Mouse (Mus musculus): ENCODE measurements around the gene Spg11. TPM values are rescaled to one million over a fixed set of nuclear protein-coding genes. Genes with fewer than 3 reads are reported as not detected.
A peak's percentile ranks its signal among the peaks of the same experiment; 100 is the strongest.
"Not testable (repeated sequence)": the region's sequence is repeated elsewhere in the genome, so short reads cannot be mapped to it uniquely, and the experiment has no call there.

The Spg11 gene
- polyA plus RNA-seq, 1 experiment = 5.8 TPM

DNA sequence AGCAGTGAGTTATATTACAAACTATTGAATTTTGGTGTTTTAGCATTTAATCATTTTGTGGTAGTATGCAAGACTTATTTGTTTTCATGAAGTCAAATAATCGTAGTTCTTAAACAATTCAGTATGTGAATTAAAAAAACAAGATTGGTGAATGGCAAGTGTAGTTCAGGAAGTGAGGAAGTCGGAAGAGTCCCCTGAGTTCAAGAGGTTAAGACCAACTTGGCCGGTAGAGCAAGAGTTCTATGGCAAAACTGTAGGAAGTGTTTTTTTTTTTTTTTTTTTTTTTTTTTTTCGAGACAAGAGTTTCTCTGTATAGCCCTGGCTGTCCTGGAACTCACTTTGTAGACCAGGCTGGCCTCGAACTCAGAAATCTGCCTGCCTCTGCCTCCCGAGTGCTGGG lies 86.2 kb downstream of the Spg11 start:
- Histone ChIP-seq H3K4me2 (ENCODE audit: low read depth) (no peak overlapping the region), H3K79me2 (ENCODE audit: control insufficient read depth, insufficient read depth) (peaks cover 73% of the 10 kb centered on the region), H3K36me3 (ENCODE audit: control insufficient read depth, insufficient read depth) (peaks cover 27% of the 10 kb centered on the region), H3ac (ENCODE audit: control insufficient read depth, insufficient read length) (no peak overlapping the region), H3K27me3 (ENCODE audit: control insufficient read depth, insufficient read depth, insufficient read length) (no peaks in the 10 kb centered on the region), H3K4me3 (no peak overlapping the region)
- TF ChIP-seq TCF3 (IDR thresholded peaks at IDR 0.05; ENCODE audit: insufficient read length, low read depth) (no peak), REST (IDR thresholded peaks at IDR 0.05; ENCODE audit: insufficient read depth, insufficient read length) (no peak), TCF12 (IDR thresholded peaks at IDR 0.05; ENCODE audit: insufficient read depth, poor library complexity, severe bottlenecking) (no peak), MYOD1 (IDR thresholded peaks at IDR 0.05; ENCODE audit: control insufficient read depth in 1 of 3, insufficient read length in 2 of 3, low read depth in 2 of 3) (no peak), POLR2A (IDR thresholded peaks at IDR 0.05; ENCODE audit: insufficient read length, low read depth) (no peak), MYOG (IDR thresholded peaks at IDR 0.05; ENCODE audit: control insufficient read depth in 1 of 3, insufficient read depth in 1 of 3, insufficient read length in 2 of 3, low read depth in 2 of 3) (no peak), POLR2AphosphoS2 (IDR thresholded peaks at IDR 0.05; ENCODE audit: insufficient read length, low read depth) (no peak), SRF (IDR thresholded peaks at IDR 0.05; ENCODE audit: control insufficient read depth, insufficient read length, low read depth) (no peak), MAX (IDR thresholded peaks at IDR 0.05; ENCODE audit: low read depth) (no peak), E2F4 (IDR thresholded peaks at IDR 0.05; ENCODE audit: insufficient read depth) (no peak), CEBPB (IDR thresholded peaks at IDR 0.05; ENCODE audit: insufficient read depth, poor library complexity, severe bottlenecking) (no peak), USF1 (IDR thresholded peaks at IDR 0.05; ENCODE audit: low read depth) (no peak)

DNA sequence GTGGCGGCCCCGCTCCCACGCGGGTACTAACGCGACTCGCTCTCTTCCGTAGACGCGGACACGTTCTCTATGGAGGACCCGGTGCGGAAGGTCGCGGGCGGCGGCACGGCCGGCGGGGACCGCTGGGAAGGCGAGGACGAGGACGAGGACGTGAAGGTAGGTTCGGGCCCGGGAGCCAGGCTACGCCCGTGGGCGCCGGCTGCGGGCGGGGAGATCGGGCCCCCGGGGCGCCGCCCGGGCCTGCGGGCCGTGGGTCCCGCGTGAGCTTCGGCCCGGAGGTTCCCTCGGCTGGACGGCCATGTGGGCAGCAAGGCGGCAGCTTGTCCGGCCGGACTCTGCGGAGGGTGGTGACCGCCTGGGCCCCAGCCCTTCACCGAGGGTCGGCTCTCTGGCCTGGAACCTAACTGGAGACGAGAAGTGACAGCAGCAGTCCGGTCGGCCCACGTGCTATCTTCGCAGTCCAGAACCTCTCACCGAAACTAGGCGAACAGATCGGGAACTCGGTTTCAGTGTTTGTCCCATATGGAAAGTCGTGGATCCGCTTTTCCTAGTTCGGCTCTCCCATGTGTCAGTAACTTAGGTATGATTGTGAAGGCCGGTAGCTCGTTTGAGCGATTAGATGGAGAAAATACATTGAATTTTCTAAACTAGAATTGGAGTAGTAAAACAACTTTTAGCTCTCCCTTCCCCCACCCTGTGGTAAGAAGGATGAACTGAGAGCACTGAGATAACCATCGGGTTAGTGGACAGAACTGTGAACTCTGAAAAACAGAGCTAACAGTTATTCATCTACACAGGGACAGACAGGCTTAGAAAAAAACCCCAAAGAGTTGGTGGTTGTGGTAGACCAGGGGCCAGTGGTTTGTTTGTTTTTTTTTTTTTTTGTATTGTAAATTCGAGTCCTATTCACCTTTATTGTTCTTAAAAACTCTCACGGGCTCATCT lies 89.2 kb downstream of the Spg11 start:
- H3K79me2 ChIP-seq (ENCODE audit: control insufficient read depth, insufficient read depth) = peaks cover 44% of the 10 kb centered on the region
- peaks cover 17% of the 10 kb centered on the region for H3K36me3 ChIP-seq (ENCODE audit: control insufficient read depth, insufficient read depth)
- H3ac ChIP-seq (ENCODE audit: control insufficient read depth, insufficient read length) = peak overlapping the region; percentile 82
- H3K4me3 ChIP-seq = peak overlapping the region; percentile 56
- H3K27me3 ChIP-seq (ENCODE audit: control insufficient read depth, insufficient read depth, insufficient read length) = no peaks in the 10 kb centered on the region
- H3K4me2 ChIP-seq (ENCODE audit: low read depth) = peak overlapping the region; percentile 65
- TF ChIP-seq REST (IDR thresholded peaks at IDR 0.05; ENCODE audit: insufficient read depth, insufficient read length) (no peak), E2F4 (IDR thresholded peaks at IDR 0.05; ENCODE audit: insufficient read depth) (no peak), POLR2A (IDR thresholded peaks at IDR 0.05; ENCODE audit: insufficient read length, low read depth) (no peak), POLR2AphosphoS2 (IDR thresholded peaks at IDR 0.05; ENCODE audit: insufficient read length, low read depth) (no peak), MYOD1 (IDR thresholded peaks at IDR 0.05; ENCODE audit: control insufficient read depth in 1 of 3, insufficient read length in 2 of 3, low read depth in 2 of 3) (no peak), CEBPB (IDR thresholded peaks at IDR 0.05; ENCODE audit: insufficient read depth, poor library complexity, severe bottlenecking) (no peak), USF1 (IDR thresholded peaks at IDR 0.05; ENCODE audit: low read depth) (no peak), TCF3 (IDR thresholded peaks at IDR 0.05; ENCODE audit: insufficient read length, low read depth) (no peak), SRF (IDR thresholded peaks at IDR 0.05; ENCODE audit: control insufficient read depth, insufficient read length, low read depth) (no peak), TCF12 (IDR thresholded peaks at IDR 0.05; ENCODE audit: insufficient read depth, poor library complexity, severe bottlenecking) (no peak), MYOG (IDR thresholded peaks at IDR 0.05; ENCODE audit: control insufficient read depth in 1 of 3, insufficient read depth in 1 of 3, insufficient read length in 2 of 3, low read depth in 2 of 3) (no peak), MAX (IDR thresholded peaks at IDR 0.05; ENCODE audit: low read depth) (no peak)

DNA sequence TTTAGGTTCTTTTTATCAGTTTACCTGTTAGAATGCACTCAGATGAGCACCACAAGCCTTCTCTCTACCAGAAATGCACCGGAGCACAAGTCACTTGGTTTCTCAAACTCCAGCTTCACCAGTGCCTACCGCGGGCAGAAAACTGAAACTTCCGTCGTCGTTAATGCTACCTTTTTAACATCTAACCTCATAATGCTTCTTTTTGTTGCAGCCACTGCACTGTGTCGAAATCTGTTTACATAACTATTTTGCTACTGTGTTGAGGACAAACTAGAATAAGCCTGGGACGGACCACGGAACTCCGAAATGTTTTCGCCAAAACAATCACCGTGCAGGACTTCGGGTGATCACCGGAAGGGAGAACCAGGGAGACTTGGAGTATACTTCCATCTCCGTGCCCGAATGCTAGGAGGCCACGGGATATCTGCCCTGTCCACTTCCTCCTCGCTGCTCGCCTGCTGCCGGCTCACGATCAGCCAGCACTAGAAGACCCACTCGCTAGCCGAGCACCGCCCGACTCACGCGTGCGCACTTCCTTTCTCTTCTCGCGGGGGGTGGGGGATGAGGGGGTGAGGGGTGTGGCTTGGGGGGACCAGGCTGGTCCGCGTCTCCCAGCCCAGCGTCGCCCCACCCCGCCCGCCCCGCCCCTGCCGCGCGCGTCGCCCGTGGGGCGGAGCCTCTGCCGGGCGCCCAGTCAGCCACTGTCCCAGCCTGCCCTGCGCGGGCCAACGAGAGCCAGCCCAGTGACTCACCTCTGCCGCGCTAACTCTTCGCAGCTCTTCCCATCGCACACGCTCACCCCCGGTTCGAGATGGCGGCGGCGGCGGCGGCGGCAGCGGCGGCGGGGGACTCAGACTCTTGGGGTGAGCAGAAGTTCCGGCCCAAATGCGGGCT lies 90.1 kb downstream of the Spg11 start, which contains the start of gene Eif3j1:
TSS of gene Eif3j1 (plus strand) at position 685 of the 894 bp plus-strand sequence.
- peak within 1 kb of the TSS; percentile 82 for H3ac ChIP-seq (ENCODE audit: control insufficient read depth, insufficient read length)
- peak; percentile 15 for TF ChIP-seq REST (IDR thresholded peaks at IDR 0.05; ENCODE audit: insufficient read depth, insufficient read length)
- no peak for TF ChIP-seq CEBPB (IDR thresholded peaks at IDR 0.05; ENCODE audit: insufficient read depth, poor library complexity, severe bottlenecking)
- TF ChIP-seq POLR2AphosphoS2 (IDR thresholded peaks at IDR 0.05; ENCODE audit: insufficient read length, low read depth) = peak; percentile 99
- TF ChIP-seq POLR2A (IDR thresholded peaks at IDR 0.05; ENCODE audit: insufficient read length, low read depth) = peak; percentile 92
- no peak for TF ChIP-seq MAX (IDR thresholded peaks at IDR 0.05; ENCODE audit: low read depth)
- no peak for TF ChIP-seq MYOG (IDR thresholded peaks at IDR 0.05; ENCODE audit: control insufficient read depth in 1 of 3, insufficient read depth in 1 of 3, insufficient read length in 2 of 3, low read depth in 2 of 3)

GRCm38 (mm10) chr2:122027091-122027490 lies 91.1 kb downstream of the Spg11 start:
- H3K4me2 ChIP-seq (ENCODE audit: low read depth) = peak overlapping the region; percentile 81
- peaks cover 24% of the 10 kb centered on the region for H3K79me2 ChIP-seq (ENCODE audit: control insufficient read depth, insufficient read depth)
- not testable (repeated sequence) for H3K27me3 ChIP-seq (ENCODE audit: control insufficient read depth, insufficient read depth, insufficient read length); H3K36me3 ChIP-seq (ENCODE audit: control insufficient read depth, insufficient read depth)
- H3ac ChIP-seq (ENCODE audit: control insufficient read depth, insufficient read length) = peak overlapping the region; percentile 82
- peak overlapping the region; percentile 56 for H3K4me3 ChIP-seq

More for the DNA sequence above, 90.1 kb downstream of the Spg11 start, which contains the start of gene Eif3j1:
- Histone ChIP-seq H3K27me3 (ENCODE audit: control insufficient read depth, insufficient read depth, insufficient read length) (no peaks in the 10 kb centered on the region), H3K4me3 (peak within 1 kb of the TSS; percentile 56), H3K4me2 (ENCODE audit: low read depth) (peak within 1 kb of the TSS; percentile 81), H3K79me2 (ENCODE audit: control insufficient read depth, insufficient read depth) (peaks cover 34% of the 10 kb centered on the region), H3K36me3 (ENCODE audit: control insufficient read depth, insufficient read depth) (peaks cover 9% of the 10 kb centered on the region)
